Mouse (Mus musculus): ENCODE measurements around the gene Exoc8.

GRCm38 (mm10) chr8:124892596-124892995 is 4.9 kb downstream of the Exoc8 start:
- TF ChIP-seq MAX (IDR thresholded peaks at IDR 0.05; ENCODE audit: low read length) (no peak), CTCF (IDR thresholded peaks at IDR 0.05 in 2 of 3, conservative IDR thresholded peaks at IDR 0.05 in 1 of 3; ENCODE audit: control insufficient read depth in 1 of 3, insufficient read depth in 1 of 3, low read depth in 2 of 3, low read length in 3 of 3, poor library complexity in 1 of 3, severe bottlenecking in 1 of 3) (no peak), KAT2A (conservative IDR thresholded peaks at IDR 0.05; ENCODE audit: low read depth, low read length) (no peak), POLR2A (IDR thresholded peaks at IDR 0.05; ENCODE audit: control insufficient read depth in 1 of 2, insufficient read depth in 1 of 2, low read depth in 1 of 2, low read length in 2 of 2, poor library complexity in 1 of 2) (no peak), ZNF384 (IDR thresholded peaks at IDR 0.05; ENCODE audit: low read depth, low read length) (no peak), MYB (IDR thresholded peaks at IDR 0.05; ENCODE audit: low read depth, low read length) (no peak), POLR2AphosphoS5 (IDR thresholded peaks at IDR 0.05; ENCODE audit: borderline replicate concordance, low read depth, low read length) (no peak), ZC3H11A (IDR thresholded peaks at IDR 0.05; ENCODE audit: low read depth, low read length) (no peak), TAL1 (IDR thresholded peaks at IDR 0.05; ENCODE audit: low read length) (no peak), CHD1 (IDR thresholded peaks at IDR 0.05; ENCODE audit: low read depth, low read length) (no peak), BHLHE40 (IDR thresholded peaks at IDR 0.05; ENCODE audit: borderline replicate concordance, low read depth, low read length) (no peak)

Data from MEL (cell line).